8 mouse cellular contexts compared by ENCODE assay signal in the genomic region with DNA sequence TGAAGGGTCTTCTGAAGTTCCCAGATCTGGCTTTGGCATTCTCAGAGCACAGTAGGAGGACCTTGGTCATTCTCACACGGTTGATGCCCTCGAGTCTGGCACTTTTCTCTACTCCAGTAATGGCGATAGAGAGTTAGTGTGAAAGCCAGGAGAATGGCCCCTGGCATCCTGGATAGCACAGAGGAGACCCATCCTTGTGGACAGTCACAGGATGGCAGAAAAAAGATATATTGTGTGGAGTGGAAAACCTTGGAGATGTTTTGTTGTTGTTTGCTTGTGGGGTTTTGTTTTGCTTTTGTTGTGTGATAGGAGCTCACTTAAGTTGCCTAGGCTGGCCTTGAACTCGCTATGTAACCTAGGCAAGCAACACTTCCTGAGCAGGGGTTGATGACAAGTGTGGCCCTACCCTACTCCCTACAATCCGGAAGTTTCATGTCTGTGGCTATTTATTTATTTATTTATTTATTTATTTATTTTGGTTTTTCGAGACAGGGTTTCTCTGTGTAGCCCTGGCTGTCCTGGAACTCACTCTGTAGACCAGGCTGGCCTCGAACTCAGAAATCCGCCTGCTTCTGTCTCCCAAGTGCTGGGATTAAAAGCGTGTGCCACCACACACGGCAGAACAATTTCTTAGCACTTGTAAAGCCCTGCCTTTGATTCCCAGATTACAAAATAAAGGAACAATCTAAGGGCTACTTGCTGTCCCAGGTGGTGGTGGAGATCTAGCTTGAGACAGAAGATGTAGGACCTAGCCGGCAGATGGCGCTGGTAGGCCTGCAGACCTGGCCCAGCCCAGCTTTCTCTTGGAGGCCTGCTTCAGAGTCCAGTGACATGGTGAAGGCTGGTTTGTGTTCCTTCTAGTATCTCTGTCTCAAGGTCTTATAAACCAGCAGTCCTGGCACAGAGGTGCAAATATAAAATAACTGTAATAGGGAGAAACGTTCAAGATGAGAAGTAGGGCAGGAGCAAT. TPM values are rescaled to one million over a fixed set of nuclear protein-coding genes. Genes with fewer than 3 reads are reported as not detected.
DNase-seq lines count a peak whose midpoint lies in the region; ATAC-seq and TF ChIP-seq lines count a peak whose summit lies in the region.

No protein-coding gene starts in this region.

- no peak overlapping the region for H3K4me3 ChIP-seq in cerebellum, adult 2 months (replicated peaks; ENCODE audit: insufficient read depth, low read depth, low read length)
- H3K4me3 ChIP-seq in hindbrain, embryonic 14.5 days (replicated peaks; ENCODE audit: low read length): no peak overlapping the region
- no peak overlapping the region for H3K4me3 ChIP-seq in midbrain, embryonic 10.5 days

- intact Hi-C loops in left cerebral cortex, postnatal 14 days (cut with DNase I): loop anchor here (2.0 to 10.0 kb wide), 3 partner anchors 112 to 179 kb away; a partner anchor contains a TSS

- TF ChIP-seq POLR2A in cerebellum, adult 2 months (IDR thresholded peaks at IDR 0.05; ENCODE audit: borderline replicate concordance, insufficient read depth, low read length): no peak

- 40% methylated on average over 13 of the region's 13 CpGs for WGBS in cerebellum, adult 2 months
- 47% methylated on average over 13 of the region's 13 CpGs for WGBS in hindbrain, embryonic 14.5 days
- WGBS in midbrain, embryonic 10.5 days: 43% methylated on average over 13 of the region's 13 CpGs

- H3K27me3 ChIP-seq in cerebellum, adult 2 months (ENCODE audit: control insufficient read depth, insufficient read depth, low read length): no peaks in the 10 kb centered on the region
- no peaks in the 10 kb centered on the region for H3K27me3 ChIP-seq in hindbrain, embryonic 14.5 days (ENCODE audit: control insufficient read depth, insufficient read depth, low read length)
- no peaks in the 10 kb centered on the region for H3K27me3 ChIP-seq in midbrain, embryonic 10.5 days (ENCODE audit: low read depth, poor library complexity, severe bottlenecking)

- H3K36me3 ChIP-seq in hindbrain, embryonic 14.5 days (replicated peaks; ENCODE audit: control insufficient read depth, insufficient read depth): no peaks in the 10 kb centered on the region
- no peaks in the 10 kb centered on the region for H3K36me3 ChIP-seq in midbrain, embryonic 10.5 days

- peak; percentile 63 for DNase-seq in T-cell, adult 2 months (ENCODE audit: low spot score)
- peak; percentile 71 to 79 for DNase-seq in cerebellum, adult 2 months
- peak; percentile 76 for DNase-seq in forelimb bud, embryonic 11.5 days (ENCODE audit: low read depth, low spot score)
- DNase-seq in hindbrain, embryonic 14.5 days (ENCODE audit: low spot score): peak; percentile 85
- DNase-seq in left cerebral cortex, postnatal 14 days (ENCODE audit: low spot score in 2 of 2): peak; percentile 54 to 74
- peak; percentile 76 for DNase-seq in midbrain, embryonic 10.5 days (ENCODE audit: low spot score)
- peak; percentile 73 for DNase-seq in skeletal muscle tissue, adult 2 months (ENCODE audit: low read depth, low spot score)

- no peak overlapping the region for H3K4me2 ChIP-seq in hindbrain, embryonic 14.5 days (replicated peaks)

- H3K4me1 ChIP-seq in cerebellum, adult 2 months (ENCODE audit: control insufficient read depth, insufficient read depth, low read length): no peaks in the 10 kb centered on the region
- no peaks in the 10 kb centered on the region for H3K4me1 ChIP-seq in hindbrain, embryonic 14.5 days (replicated peaks; ENCODE audit: control insufficient read depth, insufficient read depth, low read length)
- H3K4me1 ChIP-seq in midbrain, embryonic 10.5 days: no peaks in the 10 kb centered on the region

- peak; percentile 70; the same call in 1 of the 2 replicates for ATAC-seq in hindbrain, embryonic 14.5 days (ENCODE audit: low FRiP score)
- no peak for ATAC-seq in activated CD4-positive, CD25-positive, alpha-beta regulatory T cell, adult 4 months

- H3K9ac ChIP-seq in hindbrain, embryonic 14.5 days: no peak overlapping the region

- no peak overlapping the region for H3K27ac ChIP-seq in cerebellum, adult 2 months (ENCODE audit: insufficient read depth, low read length)
- no peak overlapping the region for H3K27ac ChIP-seq in hindbrain, embryonic 14.5 days
- H3K27ac ChIP-seq in midbrain, embryonic 10.5 days (replicated peaks): no peak overlapping the region

- TF ChIP-seq CTCF in cerebellum, adult 2 months (IDR thresholded peaks at IDR 0.05; ENCODE audit: borderline replicate concordance, insufficient read depth, low read depth, low read length): peak; percentile 97

- no peaks in the 10 kb centered on the region for H3K9me3 ChIP-seq in hindbrain, embryonic 14.5 days (ENCODE audit: control insufficient read depth, low read length)
- H3K9me3 ChIP-seq in midbrain, embryonic 10.5 days (replicated peaks): no peaks in the 10 kb centered on the region

RNA-seq across cellular contexts. Expression of a gene that starts 21.1 kb away (rescaled TPM):
- 127 and 144 TPM in 2 replicates for polyA plus RNA-seq in cerebellum, adult 2 months (2012; rRNA removed)
- 117 and 124 TPM in 2 replicates for polyA plus RNA-seq in hindbrain, embryonic 14.5 days (2014; fragmentation: Nextera tagmentation; extraction: Ambion mirVana)
- total RNA-seq in left cerebral cortex, postnatal 14 days (2021): 100 to 1,000 TPM; 299 to 305 TPM
- polyA plus RNA-seq in midbrain, embryonic 10.5 days (2016; fragmentation: Nextera tagmentation; extraction: Ambion mirVana): 29.3 and 37.3 TPM in 2 replicates
- polyA plus RNA-seq in activated CD4-positive, CD25-positive, alpha-beta regulatory T cell, adult 4 months (2017; shearing (Covaris generic)): 10 to 100 TPM; 17.3 to 18.0 TPM

RNA-seq across cellular contexts. Expression of a gene that starts 23.1 kb away (rescaled TPM):
- 868 and 1,066 TPM in 2 replicates for polyA plus RNA-seq in cerebellum, adult 2 months (2012; rRNA removed)
- 18.7 and 20.9 TPM in 2 replicates for polyA plus RNA-seq in hindbrain, embryonic 14.5 days (2014; fragmentation: Nextera tagmentation; extraction: Ambion mirVana)
- 10 to 100 TPM; 41.6 to 54.0 TPM for total RNA-seq in left cerebral cortex, postnatal 14 days (2021)
- 4.2 and 4.4 TPM in 2 replicates for polyA plus RNA-seq in midbrain, embryonic 10.5 days (2016; fragmentation: Nextera tagmentation; extraction: Ambion mirVana)
- under 1 TPM in 1 of 2 experiments, not detected in 1; 0.34 TPM for polyA plus RNA-seq in activated CD4-positive, CD25-positive, alpha-beta regulatory T cell, adult 4 months (2017; shearing (Covaris generic))

Comparison
In these comparisons a context has a peak if more than half of its experiments do, and no peak if none do; other contexts are left out.
1. RNA of a gene that starts 23.1 kb away (polyA plus RNA-seq): 868 to 1,066 TPM in cerebellum, adult 2 months; 18.7 to 20.9 TPM in hindbrain, embryonic 14.5 days, 4.2 to 4.4 TPM in midbrain, embryonic 10.5 days and 0.34 TPM in activated CD4-positive, CD25-positive, alpha-beta regulatory T cell, adult 4 months; every median in the first group is over 10 times any median in the second.
2. Peak in every context shown above with its lines, with median percentiles within 50 percentile points of each other: DNase-seq.